Mouse (Mus musculus) G1E (cell line): ENCODE measurements around the gene Hspb11.

Experiments used
- CTCF ChIP-seq: IDR thresholded peaks from 2 replicates; pipeline ENCODE4 v1.5.1; 2012; ENCODE audit warnings: low read depth, low read length, inconsistent platforms, mixed read lengths
- GATA1 ChIP-seq: IDR thresholded peaks from 2 replicates; pipeline ENCODE4 v1.6.1; 2012; ENCODE audit warnings: borderline replicate concordance, low read length, inconsistent platforms, mixed read lengths
- GATA2 ChIP-seq: IDR thresholded peaks from 2 replicates; pipeline ENCODE4 v1.6.1; 2012; ENCODE audit warnings: low read depth, low read length, inconsistent platforms, borderline replicate concordance
- POLR2AphosphoS5 ChIP-seq: IDR thresholded peaks from 2 replicates; pipeline ENCODE4 v1.6.1; 2012; ENCODE audit warnings: low read depth, low read length, inconsistent platforms; ENCODE audit not compliant: insufficient replicate concordance

DNA sequence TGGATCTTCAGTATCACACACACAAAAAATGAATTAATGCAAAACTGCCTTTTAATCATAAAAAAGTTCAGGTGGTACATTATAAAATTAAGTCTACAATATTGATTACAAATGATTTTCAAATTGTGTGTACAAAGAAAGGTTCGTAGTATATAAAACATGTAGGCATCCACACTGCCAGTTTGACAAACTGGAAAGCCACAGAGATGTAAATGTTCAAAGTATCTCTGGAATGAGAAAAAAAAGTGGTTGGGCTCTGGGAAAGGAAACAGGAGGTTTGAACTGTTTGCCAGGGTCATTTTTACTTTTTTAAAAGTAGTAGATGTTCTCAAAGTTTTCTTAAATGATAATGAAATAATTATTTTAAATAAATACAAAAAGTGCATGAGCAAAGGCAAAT, 7.4 kb upstream of the Hspb11 start:
- TF ChIP-seq CTCF, result no peak
- no peak for TF ChIP-seq GATA1
- no peak for TF ChIP-seq POLR2AphosphoS5
- TF ChIP-seq GATA2, result no peak
